Mouse (Mus musculus) MEL (cell line): Measurements from ENCODE around the gene Ttc25. TPM values are rescaled to one million over a fixed set of nuclear protein-coding genes. Genes with fewer than 3 reads are reported as not detected.

ENCODE experiments used
- DNase-seq: peaks from one replicate; pipeline ENCODE4 v3.0.0; 2011; ENCODE audit warnings: low read depth, low spot score
- H3K27ac ChIP-seq: 2 replicates; pipeline ENCODE4 v1.5.1; 2012; ENCODE audit warnings: low read depth, mild to moderate bottlenecking, control low read depth, low read length, moderate library complexity; ENCODE audit not compliant: control insufficient read depth
- H3K27me3 ChIP-seq, 2 experiments: fragments of 150-350 bp in 1 of 2; sonication (generic) in 1 of 2; 2 replicates each; pipeline ENCODE4 v1.6.1; 2012; ENCODE audit warnings: low read length in 2 of 2, mild to moderate bottlenecking in 2 of 2, improper control_type of control experiment in 1 of 2, moderate library complexity in 1 of 2; ENCODE audit not compliant: insufficient read depth in 2 of 2, control insufficient read depth in 1 of 2
- H3K36me3 ChIP-seq, 2 experiments: 2 replicates each; pipeline ENCODE4 v1.6.1; 2012 to 2014; ENCODE audit warnings: low read length in 2 of 2, improper control_type of control experiment in 1 of 2, inconsistent platforms in 1 of 2, mild to moderate bottlenecking in 1 of 2; ENCODE audit not compliant: insufficient read depth in 2 of 2, control insufficient read depth in 1 of 2
- H3K4me1 ChIP-seq, 2 experiments: fragments of 150-350 bp in 1 of 2; sonication (generic) in 1 of 2; 2 replicates each; pipeline ENCODE4 v1.6.1; 2012; ENCODE audit warnings: low read length in 2 of 2, improper control_type of control experiment in 1 of 2, mild to moderate bottlenecking in 1 of 2; ENCODE audit not compliant: insufficient read depth in 2 of 2, control insufficient read depth in 1 of 2
- H3K4me3 ChIP-seq, 2 experiments: fragments of 150-350 bp in 1 of 2; sonication (generic) in 1 of 2; 2 replicates each; pipeline ENCODE4 v1.5.1; 2012; ENCODE audit warnings: low read depth in 2 of 2, low read length in 2 of 2, mild to moderate bottlenecking in 2 of 2, moderate library complexity in 2 of 2, control low read depth in 1 of 2, improper control_type of control experiment in 1 of 2; ENCODE audit not compliant: control insufficient read depth in 1 of 2, insufficient read depth in 1 of 2
- H3K79me2 ChIP-seq: 2 replicates; pipeline ENCODE4 v1.6.1; 2012; ENCODE audit warnings: mild to moderate bottlenecking, low read length, moderate library complexity; ENCODE audit not compliant: control insufficient read depth, poor library complexity, insufficient read depth
- H3K9ac ChIP-seq: 2 replicates; pipeline ENCODE4 v1.6.1; 2012; ENCODE audit warnings: low read depth, mild to moderate bottlenecking, control low read depth, low read length, moderate library complexity; ENCODE audit not compliant: control insufficient read depth, poor library complexity, severe bottlenecking
- H3K9me3 ChIP-seq: fragments of 150-350 bp; sonication (generic); replicated peaks from 2 replicates; pipeline ENCODE4 v1.6.1; 2012; ENCODE audit warnings: mild to moderate bottlenecking, low read length, improper control_type of control experiment, moderate library complexity; ENCODE audit not compliant: insufficient read depth
- BHLHE40 ChIP-seq: IDR thresholded peaks from 2 replicates; pipeline ENCODE4 v1.6.1; 2012; ENCODE audit warnings: low read depth, mild to moderate bottlenecking, inconsistent platforms, low read length, improper control_type of control experiment, borderline replicate concordance
- CHD1 ChIP-seq: IDR thresholded peaks from 2 replicates; pipeline ENCODE4 v1.6.1; 2012; ENCODE audit warnings: low read depth, mild to moderate bottlenecking, inconsistent platforms, low read length, improper control_type of control experiment
- E2F4 ChIP-seq: IDR thresholded peaks from 2 replicates; pipeline ENCODE4 v1.6.1; 2011; ENCODE audit warnings: low read depth, low read length, improper control_type of control experiment, borderline replicate concordance
- ELF1 ChIP-seq: IDR thresholded peaks from 2 replicates; pipeline ENCODE4 v1.6.1; 2014; ENCODE audit warnings: low read depth, mild to moderate bottlenecking, inconsistent platforms, low read length, improper control_type of control experiment, moderate library complexity
- GABPA ChIP-seq: IDR thresholded peaks from 2 replicates; pipeline ENCODE4 v1.6.1; 2012; ENCODE audit warnings: low read depth, mild to moderate bottlenecking, inconsistent platforms, low read length, improper control_type of control experiment, moderate library complexity
- GATA1 ChIP-seq: IDR thresholded peaks from 2 replicates; pipeline ENCODE4 v1.6.1; 2011; ENCODE audit warnings: low read depth, low read length, improper control_type of control experiment
- HCFC1 ChIP-seq: IDR thresholded peaks from 2 replicates; pipeline ENCODE4 v1.6.1; 2012; ENCODE audit warnings: low read depth, mild to moderate bottlenecking, inconsistent platforms, low read length, improper control_type of control experiment, moderate library complexity
- JUND ChIP-seq: IDR thresholded peaks from 2 replicates; pipeline ENCODE4 v1.6.1; 2011; ENCODE audit warnings: low read depth, mild to moderate bottlenecking, improper control_type of control experiment, low read length
- KAT2A ChIP-seq: conservative IDR thresholded peaks from 2 replicates; pipeline ENCODE4 v1.6.1; 2012; ENCODE audit warnings: low read depth, low read length, improper control_type of control experiment, inconsistent platforms
- MAZ ChIP-seq: IDR thresholded peaks from 2 replicates; pipeline ENCODE4 v1.6.1; 2012; ENCODE audit warnings: low read depth, mild to moderate bottlenecking, inconsistent platforms, low read length, improper control_type of control experiment
- MXI1 ChIP-seq: IDR thresholded peaks from 2 replicates; pipeline ENCODE4 v1.6.1; 2011; ENCODE audit warnings: mild to moderate bottlenecking, low read depth, low read length, improper control_type of control experiment
- MYC ChIP-seq: IDR thresholded peaks from 2 replicates; pipeline ENCODE4 v1.6.1; 2011; ENCODE audit warnings: low read depth, mild to moderate bottlenecking, low read length, improper control_type of control experiment, moderate library complexity
- NELFE ChIP-seq: IDR thresholded peaks from 2 replicates; pipeline ENCODE4 v1.6.1; 2011; ENCODE audit warnings: low read depth, low read length, improper control_type of control experiment
- NRF1 ChIP-seq: IDR thresholded peaks from 2 replicates; pipeline ENCODE4 v1.6.1; 2014; ENCODE audit warnings: low read depth, mild to moderate bottlenecking, inconsistent platforms, low read length, improper control_type of control experiment, moderate library complexity; ENCODE audit not compliant: poor library complexity, insufficient read depth, severe bottlenecking
- POLR2A ChIP-seq, 2 experiments: IDR thresholded peaks; 2 replicates each; pipeline ENCODE4 v1.6.1; 2011 to 2012; ENCODE audit warnings: low read length in 2 of 2, mild to moderate bottlenecking in 2 of 2, control low read depth in 1 of 2, improper control_type of control experiment in 1 of 2, low read depth in 1 of 2, moderate library complexity in 1 of 2; ENCODE audit not compliant: control insufficient read depth in 1 of 2, insufficient read depth in 1 of 2, poor library complexity in 1 of 2
- POLR2AphosphoS2 ChIP-seq: IDR thresholded peaks from 2 replicates; pipeline ENCODE4 v1.6.1; 2011; ENCODE audit warnings: low read length, improper control_type of control experiment
- POLR2AphosphoS5 ChIP-seq: IDR thresholded peaks from 2 replicates; pipeline ENCODE4 v1.6.1; 2012; ENCODE audit warnings: low read depth, borderline replicate concordance, mild to moderate bottlenecking, inconsistent platforms, low read length, moderate library complexity, mixed read lengths
- RAD21 ChIP-seq: IDR thresholded peaks from 2 replicates; pipeline ENCODE4 v1.6.1; 2011; ENCODE audit warnings: mild to moderate bottlenecking, low read depth, low read length, improper control_type of control experiment
- SIN3A ChIP-seq: IDR thresholded peaks from 2 replicates; pipeline ENCODE4 v1.6.1; 2012; ENCODE audit warnings: low read length, improper control_type of control experiment, inconsistent platforms
- SMC3 ChIP-seq: IDR thresholded peaks from 2 replicates; pipeline ENCODE4 v1.6.1; 2011; ENCODE audit warnings: low read depth, low read length, improper control_type of control experiment
- TAL1 ChIP-seq: IDR thresholded peaks from 2 replicates; pipeline ENCODE4 v1.6.1; 2012; ENCODE audit warnings: mild to moderate bottlenecking, inconsistent platforms, low read length, moderate library complexity, mixed read lengths
- TBP ChIP-seq: IDR thresholded peaks from 2 replicates; pipeline ENCODE4 v1.8.0; 2011; ENCODE audit warnings: low read depth, low read length, improper control_type of control experiment
- TCF12 ChIP-seq: IDR thresholded peaks from 2 replicates; pipeline ENCODE4 v1.6.1; 2014; ENCODE audit warnings: low read depth, mild to moderate bottlenecking, inconsistent platforms, low read length, improper control_type of control experiment, moderate library complexity
- polyA plus RNA-seq, 2 experiments: library from polyadenylated mRNA; stranded (reverse) in 1 of 2; unstranded in 1 of 2; fragments of >175 nt in 1 of 2; fragments of >200 nt in 1 of 2; gene quantifications; 2 replicates each; pipeline versions ENCODE4 v1.2.1 to v1.2.4; 2012; ENCODE audit warnings: low replicate concordance in 2 of 2, low read depth in 1 of 2; ENCODE audit not compliant: insufficient read length in 2 of 2, insufficient read depth in 1 of 2, missing spikeins in 1 of 2
- total RNA-seq: library from RNA; depleted of rRNA; stranded (reverse); fragments of 300-350 nt; gene quantifications from 2 replicates; pipeline ENCODE4 v1.2.3, GENCODE M21; 2012

Ttc25 gene
- total and polyA plus RNA-seq, 3 experiments, result 0.46 to 0.92 TPM; not detected in 1

DNA sequence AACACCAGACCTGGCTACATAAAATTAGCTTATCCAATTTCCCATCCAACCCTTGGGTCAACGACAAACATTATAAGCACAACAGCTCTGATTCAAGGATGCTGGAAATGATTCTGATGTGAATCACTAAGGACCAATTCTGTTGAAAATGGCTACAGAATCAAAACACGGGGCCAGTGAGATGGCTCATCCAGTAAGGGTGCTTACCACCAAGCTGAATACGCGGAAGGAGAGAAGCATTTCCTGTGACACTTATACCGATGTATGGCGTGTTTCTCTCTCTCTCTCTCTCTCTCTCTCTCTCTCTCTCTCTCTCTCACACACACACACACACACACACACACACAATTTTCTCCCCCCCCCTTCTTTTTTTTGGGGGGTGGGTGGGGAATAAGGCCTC is 61.7 kb downstream of the Ttc25 start:
- Histone ChIP-seq H3K27ac (no peak overlapping the region), H3K27me3 (no peaks in the 10 kb centered on the region), H3K36me3 (peaks cover 15 to 39% of the 10 kb centered on the region in 2 experiments), H3K4me3 (no peak overlapping the region), H3K4me1 (peaks cover 2 to 8% of the 10 kb centered on the region in 2 experiments), H3K79me2 (peaks cover 79% of the 10 kb centered on the region), H3K9me3 (no peaks in the 10 kb centered on the region), H3K9ac (no peak overlapping the region)
- DNase-seq, result no peak
- TF ChIP-seq GATA1 (no peak), SMC3 (no peak), BHLHE40 (no peak), JUND (no peak), GABPA (no peak), SIN3A (no peak), NRF1 (no peak), RAD21 (no peak), NELFE (no peak), MAZ (no peak), KAT2A (no peak), E2F4 (no peak), TBP (no peak), POLR2AphosphoS5 (no peak), ELF1 (no peak), TAL1 (no peak), CHD1 (no peak), POLR2A (IDR thresholded peaks at IDR 0.05; ENCODE audit: control insufficient read depth in 1 of 2, insufficient read depth in 1 of 2, low read depth in 1 of 2, low read length in 2 of 2, poor library complexity in 1 of 2) (no peak)

GRCm38 (mm10) chr11:100608796-100609195 is 63.4 kb downstream of the Ttc25 start:
- no peak for DNase-seq
- no peaks in the 10 kb centered on the region; a peak in 1 of 4 replicates for H3K4me1 ChIP-seq
- H3K79me2 ChIP-seq, result peaks cover 81% of the 10 kb centered on the region
- H3K9ac ChIP-seq, result no peak overlapping the region
- TF ChIP-seq TAL1 (no peak), NELFE (no peak), ELF1 (no peak), POLR2AphosphoS5 (no peak), TCF12 (no peak), HCFC1 (no peak), NRF1 (no peak), POLR2AphosphoS2 (no peak), POLR2A (IDR thresholded peaks at IDR 0.05; ENCODE audit: control insufficient read depth in 1 of 2, insufficient read depth in 1 of 2, low read depth in 1 of 2, low read length in 2 of 2, poor library complexity in 1 of 2) (no peak), MXI1 (no peak), MYC (no peak), MAZ (no peak)
- TF ChIP-seq, all 39 proteins: peak for 0
- H3K27ac ChIP-seq, result no peak overlapping the region
- H3K36me3 ChIP-seq, result peaks cover 4 to 30% of the 10 kb centered on the region in 2 experiments
- H3K9me3 ChIP-seq, result no peaks in the 10 kb centered on the region
- no peaks in the 10 kb centered on the region for H3K27me3 ChIP-seq
- H3K4me3 ChIP-seq, result no peak overlapping the region
